Mouse (Mus musculus): ENCODE measurements around the gene Stub1. TPM values are rescaled to one million over a fixed set of nuclear protein-coding genes. Genes with fewer than 3 reads are reported as not detected.

Gene Stub1
- 147 and 198 TPM in 2 replicates for polyA plus RNA-seq (2012; rRNA removed; ENCODE audit: low replicate concordance)

GRCm38 (mm10) chr17:25833291-25833663 is at the start of gene Stub1:
Gene Stub1 (minus strand): TSS chr17:25833404.

DNA sequence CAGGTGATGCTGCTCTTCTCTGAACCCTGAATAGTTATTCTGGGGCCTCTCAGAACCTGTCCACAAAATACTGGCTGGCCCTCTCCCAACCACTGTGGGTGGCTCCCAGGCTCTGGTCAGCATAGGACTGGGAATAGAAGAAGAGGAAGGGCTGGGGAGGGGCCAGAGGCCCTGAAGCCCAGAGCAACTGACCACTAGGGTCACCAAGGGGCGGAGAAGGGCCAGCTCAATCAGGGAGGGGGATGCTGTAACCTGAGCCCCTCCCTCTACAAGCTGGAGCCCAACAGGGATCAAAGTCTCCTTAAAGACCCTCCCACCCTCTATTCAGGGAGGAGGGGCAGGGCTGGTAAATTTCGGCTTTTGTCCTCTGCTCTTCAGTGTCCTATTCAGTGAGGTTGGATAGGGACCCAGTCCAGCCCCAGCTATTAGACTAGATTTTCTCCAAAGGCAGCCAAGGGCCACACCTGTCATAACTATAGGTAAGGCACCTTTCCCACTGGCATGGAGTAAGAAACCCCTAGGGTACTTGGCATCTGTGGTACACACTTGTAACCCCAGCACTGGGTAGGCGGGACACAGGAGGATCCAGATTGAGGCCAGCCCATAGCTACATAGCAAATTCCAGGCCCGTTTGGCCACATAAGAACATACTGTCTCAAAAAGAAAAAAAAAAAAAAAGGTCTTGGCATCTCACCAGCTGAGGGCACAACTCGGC is 47.1 kb upstream of the Stub1 start, which contains the start of gene Wfikkn1:
Wfikkn1 (minus strand) TSS at position 663 of the 715 bp plus-strand sequence.

DNA sequence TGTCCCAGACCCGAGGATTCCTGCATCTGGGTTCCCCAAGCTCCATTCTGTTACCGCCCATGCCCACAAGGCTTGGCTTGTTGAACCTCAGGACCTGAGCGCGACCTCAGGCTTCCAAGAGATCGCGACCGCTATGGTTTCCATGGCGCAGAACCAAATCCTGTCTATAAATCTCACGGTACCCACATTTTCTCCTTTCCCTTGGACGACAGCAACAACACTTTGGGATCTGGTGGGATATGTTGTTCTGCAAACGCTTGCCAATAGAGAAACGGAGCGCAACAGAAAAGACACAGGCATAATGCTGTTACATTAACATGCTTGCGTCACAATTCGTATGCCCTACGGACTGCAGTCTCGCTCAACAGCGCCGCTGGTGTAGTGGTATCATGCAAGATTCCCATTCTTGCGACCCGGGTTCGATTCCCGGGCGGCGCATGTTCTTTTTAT is 41.5 kb upstream of the Stub1 start, which contains the start of gene Mettl26:
Mettl26 (plus strand) TSS at position 354 of the 450 bp plus-strand sequence.

GRCm38 (mm10) chr17:25868601-25869191 is 35.5 kb upstream of the Stub1 start, which contains the start of gene Mcrip2:
Gene Mcrip2 (minus strand): TSS chr17:25868764.

GRCm38 (mm10) chr17:25860832-25861703 is 27.9 kb upstream of the Stub1 start, which contains the start of gene Wdr90:
Gene Wdr90 (minus strand): TSS chr17:25861501.

DNA sequence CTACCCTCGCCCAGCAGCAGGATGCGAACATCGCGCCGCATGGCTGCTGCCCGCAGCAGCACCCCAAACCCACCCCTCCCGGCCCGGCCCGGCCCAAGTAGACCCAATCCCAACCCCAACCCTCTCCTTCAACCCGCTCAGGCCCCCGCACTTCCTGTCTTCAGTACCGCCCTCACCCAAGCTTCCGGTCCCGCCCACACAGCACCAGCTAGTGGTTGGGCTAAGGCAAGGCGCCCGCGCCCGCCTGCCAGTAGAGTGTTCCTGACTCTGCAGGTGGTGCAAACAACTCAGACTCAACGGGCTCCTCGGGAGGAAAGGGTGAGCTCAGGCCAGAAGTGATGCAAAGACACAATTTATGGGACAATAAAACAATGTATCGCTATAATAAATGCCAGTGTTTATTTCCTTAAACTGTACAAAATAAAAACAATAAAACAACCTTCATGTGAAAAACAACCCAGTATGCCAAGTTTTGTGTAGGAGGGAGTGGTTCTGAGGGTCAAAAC is 11.2 kb upstream of the Stub1 start, which contains the start of gene Rhot2:
Rhot2 (minus strand) TSS at position 456 of the 506 bp plus-strand sequence.

GRCm38 (mm10) chr17:25841117-25841880 is 8.1 kb upstream of the Stub1 start, which contains the start of gene Gm20683:
Gene Gm20683 (minus strand): TSS chr17:25841763.

DNA sequence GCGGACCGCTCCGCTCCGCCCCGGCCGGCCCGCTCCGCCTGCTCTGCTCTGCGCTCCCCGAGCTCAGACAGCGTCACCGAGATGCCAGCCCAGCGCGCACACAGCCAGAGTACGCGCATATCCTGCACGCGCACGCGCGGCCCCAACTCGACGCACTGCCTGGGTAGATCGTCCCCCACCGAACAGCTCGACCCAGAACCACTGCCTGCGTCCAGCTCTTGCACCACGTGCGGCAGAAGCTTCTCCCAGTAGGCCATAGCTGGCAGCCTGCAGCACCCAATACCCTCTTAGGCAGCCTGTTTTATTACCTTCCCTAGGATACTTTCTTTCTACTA is 3.8 kb upstream of the Stub1 start, which contains the start of gene Rhbdl1:
Rhbdl1 (minus strand) TSS at position 220 of the 335 bp plus-strand sequence.

GRCm38 (mm10) chr17:25828712-25829557 is 4.3 kb downstream of the Stub1 start, which contains the start of gene Jmjd8:
Gene Jmjd8 (plus strand): TSS chr17:25828867.

GRCm38 (mm10) chr17:25823452-25823851 is 9.8 kb downstream of the Stub1 start, which contains the start of gene Wdr24:
Gene Wdr24 (plus strand): TSS chr17:25823627.

GRCm38 (mm10) chr17:25808789-25809605 is 24.2 kb downstream of the Stub1 start, which contains the start of gene Fbxl16:
Gene Fbxl16 (plus strand): TSS chr17:25809085.

DNA sequence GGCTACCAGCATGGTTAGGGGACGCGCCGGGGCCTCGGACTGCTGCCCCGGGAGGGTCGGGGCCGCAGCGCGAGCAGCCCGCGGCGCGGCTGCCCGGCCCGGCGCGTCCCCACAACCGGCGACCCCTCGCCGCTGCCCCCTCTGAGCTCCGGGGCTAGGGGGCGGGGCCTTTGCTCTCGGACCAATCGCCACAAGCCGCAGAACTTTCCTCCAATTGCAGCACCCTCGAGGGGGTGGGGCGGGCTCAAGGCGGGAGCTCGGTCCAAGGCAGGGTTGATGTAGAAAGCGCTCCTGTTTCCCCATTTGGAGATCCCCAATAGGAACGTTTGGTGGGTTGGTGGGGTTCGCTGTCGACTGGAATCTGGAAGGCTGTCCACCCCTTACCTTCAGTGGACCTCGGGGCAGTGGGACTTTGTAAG is 36.2 kb downstream of the Stub1 start, which contains the start of gene Metrn:
Metrn (minus strand) TSS at position 186 of the 419 bp plus-strand sequence.

GRCm38 (mm10) chr17:25795609-25796092 is 37.6 kb downstream of the Stub1 start, which contains the start of gene AC134908.4:
Gene AC134908.4 (minus strand): TSS chr17:25795659.

GRCm38 (mm10) chr17:25792615-25793014 is 40.6 kb downstream of the Stub1 start, which contains the start of gene Fam173a:
Gene Fam173a (minus strand): TSS chr17:25792901.

DNA sequence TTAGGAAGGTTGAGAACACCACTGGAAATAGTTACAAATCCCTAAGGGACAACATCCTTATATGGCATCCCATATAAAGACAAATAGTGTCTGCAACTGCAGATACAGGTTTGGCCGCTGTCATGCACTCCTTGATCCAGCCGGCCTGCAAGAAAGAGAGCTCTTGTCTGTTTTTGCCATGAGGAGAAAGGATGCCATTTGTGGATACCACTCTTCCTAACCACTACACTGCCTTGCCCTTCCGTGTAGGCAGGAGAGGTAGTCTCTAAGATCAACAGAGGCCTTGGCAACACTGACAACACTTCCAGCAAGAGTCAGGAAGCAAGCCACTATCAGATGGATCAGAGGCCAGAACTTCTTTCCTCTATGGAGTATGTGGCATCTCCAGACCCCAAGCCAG is 46.9 kb downstream of the Stub1 start, which contains the start of gene Ccdc78:
Ccdc78 (plus strand) TSS at position 301 of the 400 bp plus-strand sequence.

DNA sequence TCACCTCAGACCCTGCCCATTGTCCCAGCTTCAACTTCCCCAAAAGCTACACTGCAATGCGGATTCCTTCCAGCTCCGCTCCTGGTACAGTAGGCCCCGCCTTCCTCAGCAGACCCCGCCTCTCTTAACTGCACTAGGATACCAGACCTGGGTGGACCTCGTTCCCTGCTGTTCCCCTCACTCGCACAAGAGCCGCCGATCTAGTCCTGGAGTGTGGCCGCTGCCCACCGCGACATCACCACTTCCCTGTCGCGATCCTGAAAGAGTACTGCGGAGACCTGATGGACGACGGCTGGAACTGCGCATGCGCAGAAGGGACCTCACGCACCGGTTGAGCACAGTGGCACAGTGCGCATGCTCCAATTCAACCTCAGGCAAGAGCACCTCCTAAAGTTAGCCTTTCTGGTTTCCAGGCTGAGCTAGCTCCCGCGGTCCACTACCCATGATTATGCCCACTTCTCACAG is 47.9 kb downstream of the Stub1 start, which contains the start of gene Haghl:
Haghl (minus strand) TSS at position 393 of the 465 bp plus-strand sequence.

